Mouse (Mus musculus) duodenum, adult 2 months (tissue): Measurements from ENCODE around the gene Ccdc77. TPM values are rescaled to one million over a fixed set of nuclear protein-coding genes. Genes with fewer than 3 reads are reported as not detected.

ENCODE experiments used
- polyA plus RNA-seq: library from polyadenylated mRNA; depleted of rRNA; stranded (reverse); fragments of >200 nt; gene quantifications from 2 replicates; pipeline ENCODE4 v1.2.3, GENCODE M21; 2012; ENCODE audit warnings: low replicate concordance; rRNA removed

Ccdc77 gene
- 0.19 and 1.7 TPM in 2 replicates for polyA plus RNA-seq

DNA sequence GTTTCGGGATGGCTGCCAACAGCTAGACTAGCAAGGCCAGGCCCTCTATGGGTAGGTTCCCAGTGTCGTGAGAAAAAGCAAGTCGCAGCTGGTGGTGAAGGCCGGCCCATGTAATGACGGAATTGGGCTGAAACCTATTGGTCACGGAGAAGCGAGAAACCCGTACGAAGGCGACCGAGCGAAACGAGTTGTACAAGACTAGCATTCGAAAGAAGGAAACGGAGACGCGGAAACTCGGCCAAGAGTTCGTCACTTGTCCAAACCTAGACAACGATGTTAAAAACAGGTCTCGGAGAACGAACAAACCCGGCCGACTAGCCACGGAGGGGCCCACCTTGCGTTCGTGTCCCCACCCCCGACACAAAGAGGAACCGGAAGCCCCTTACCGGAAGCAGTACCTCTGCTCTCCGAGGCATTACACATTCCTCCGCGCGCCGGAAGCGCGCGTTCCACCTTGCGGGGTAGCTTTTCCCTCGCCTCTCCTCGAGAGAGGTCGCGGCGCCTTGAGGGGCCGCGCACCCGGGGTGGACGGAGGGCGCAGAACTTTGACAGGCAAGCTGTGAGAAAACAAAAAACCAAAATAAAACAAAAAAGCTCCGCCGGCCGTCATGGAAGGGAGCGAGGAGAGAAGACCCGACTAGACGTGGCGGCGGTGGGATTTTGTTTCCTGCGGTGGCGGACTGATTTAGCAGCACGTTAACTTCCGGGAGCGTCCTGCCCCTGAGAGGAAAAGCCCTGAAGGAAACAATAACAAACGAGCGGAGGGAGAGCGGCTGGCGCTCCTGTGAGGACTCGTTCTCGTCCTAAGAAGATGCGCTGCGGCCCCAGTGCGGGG lies at the start of gene Ccdc77, which contains the start of gene Kdm5a:
TSS of gene Ccdc77 (minus strand) at position 687 of the 835 bp plus-strand sequence.
TSS of gene Kdm5a (plus strand) at position 437 of the 835 bp plus-strand sequence.

DNA sequence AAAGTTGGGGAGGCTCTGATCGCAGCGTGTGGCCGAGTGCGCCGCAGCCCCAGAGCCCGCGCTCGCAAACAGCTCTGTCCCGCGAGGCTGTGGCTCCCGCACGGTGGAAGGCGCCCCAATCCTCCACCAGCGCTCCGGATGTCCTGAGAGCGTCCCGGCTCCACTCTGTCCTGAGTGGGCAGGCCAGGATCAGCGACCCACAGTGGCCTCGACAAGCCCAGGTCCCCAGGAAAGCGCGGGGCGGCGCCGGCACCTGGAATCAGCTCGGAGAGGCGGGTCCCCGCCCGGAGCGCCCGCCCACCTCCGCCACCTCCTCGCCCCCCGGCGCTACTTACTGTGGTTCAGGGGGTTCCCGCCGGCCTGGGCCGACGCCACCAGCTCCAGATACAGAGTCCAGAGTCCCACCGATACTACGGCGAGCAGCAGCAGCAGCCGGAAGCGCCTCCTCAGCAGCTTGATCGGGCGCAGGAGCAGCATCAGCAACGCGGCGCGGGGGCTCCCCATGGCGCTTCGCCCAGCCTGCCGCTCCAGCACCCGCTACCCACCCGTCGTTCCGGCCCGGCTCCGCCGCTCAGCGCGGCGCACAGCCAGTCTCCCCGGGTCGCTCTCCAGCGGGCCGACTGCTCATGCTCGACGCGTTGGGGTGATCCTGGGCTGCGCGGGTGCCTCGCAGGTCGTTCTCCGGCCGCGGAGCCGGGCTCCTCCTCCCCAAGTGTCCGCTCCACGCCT lies 70.0 kb downstream of the Ccdc77 start, which contains the start of the genes D330020A13Rik and B4galnt3:
TSS of gene D330020A13Rik (plus strand) at position 309 of the 729 bp plus-strand sequence.
TSS of gene B4galnt3 (minus strand) at position 504 of the 729 bp plus-strand sequence.

Other genes starting within 250 kb of the Ccdc77 start
- 0.20 and 0.49 TPM in 2 replicates for gene D330020A13Rik, start 70.0 kb downstream of the Ccdc77 start, polyA plus RNA-seq
- gene B4galnt3, start 69.8 kb downstream of the Ccdc77 start, polyA plus RNA-seq, result 12.9 and 15.0 TPM in 2 replicates
- 0.27 and 0.71 TPM in 2 replicates for gene Kdm5a, start 250 bp downstream of the Ccdc77 start, polyA plus RNA-seq
- 8.5 and 15.7 TPM in 2 replicates for gene Il17ra, start 98.9 kb upstream of the Ccdc77 start, polyA plus RNA-seq
- gene Tmem121b, start 129.4 kb upstream of the Ccdc77 start, polyA plus RNA-seq, result 0.04 TPM in 1 of 2 replicates, not detected in the other
- gene Hdhd5, start 166.9 kb upstream of the Ccdc77 start, polyA plus RNA-seq, result 7.5 and 9.5 TPM in 2 replicates